Mouse (Mus musculus): ENCODE data around the gene Cenpp. TPM values are rescaled to one million over a fixed set of nuclear protein-coding genes. Genes with fewer than 3 reads are reported as not detected.
"Not testable (repeated sequence)": the region's sequence is repeated elsewhere in the genome, so short reads cannot be mapped to it uniquely, and the experiment has no call there.

Cenpp gene
- polyA plus RNA-seq, 1 experiment from 2014 or later = 19.9 TPM

GRCm38 (mm10) chr13:49618365-49618764 is 34.2 kb downstream of the Cenpp start:
- ATAC-seq = no peak
- Histone ChIP-seq H3K27me3 (replicated peaks; ENCODE audit: control insufficient read depth, insufficient read depth, low read length) (no peaks in the 10 kb centered on the region), H3K4me3 (ENCODE audit: low read length) (no peak overlapping the region), H3K4me2 (ENCODE audit: low read depth, low read length) (no peak overlapping the region), H3K27ac (ENCODE audit: low read length) (no peak overlapping the region), H3K9me3 (ENCODE audit: control insufficient read depth, low read length) (no peaks in the 10 kb centered on the region), H3K36me3 (ENCODE audit: control insufficient read depth, insufficient read depth, low read length) (no peaks in the 10 kb centered on the region), H3K9ac (ENCODE audit: low read depth, low read length) (no peak overlapping the region), H3K4me1 (ENCODE audit: control insufficient read depth, insufficient read depth, low read length) (no peaks in the 10 kb centered on the region)

GRCm38 (mm10) chr13:49617021-49617420 is 35.6 kb downstream of the Cenpp start:
- no peak overlapping the region for H3K9ac ChIP-seq (ENCODE audit: low read depth, low read length)
- no peaks in the 10 kb centered on the region for H3K9me3 ChIP-seq (ENCODE audit: control insufficient read depth, low read length)
- WGBS = 84% methylated on average over 3 of the region's 3 CpGs

DNA sequence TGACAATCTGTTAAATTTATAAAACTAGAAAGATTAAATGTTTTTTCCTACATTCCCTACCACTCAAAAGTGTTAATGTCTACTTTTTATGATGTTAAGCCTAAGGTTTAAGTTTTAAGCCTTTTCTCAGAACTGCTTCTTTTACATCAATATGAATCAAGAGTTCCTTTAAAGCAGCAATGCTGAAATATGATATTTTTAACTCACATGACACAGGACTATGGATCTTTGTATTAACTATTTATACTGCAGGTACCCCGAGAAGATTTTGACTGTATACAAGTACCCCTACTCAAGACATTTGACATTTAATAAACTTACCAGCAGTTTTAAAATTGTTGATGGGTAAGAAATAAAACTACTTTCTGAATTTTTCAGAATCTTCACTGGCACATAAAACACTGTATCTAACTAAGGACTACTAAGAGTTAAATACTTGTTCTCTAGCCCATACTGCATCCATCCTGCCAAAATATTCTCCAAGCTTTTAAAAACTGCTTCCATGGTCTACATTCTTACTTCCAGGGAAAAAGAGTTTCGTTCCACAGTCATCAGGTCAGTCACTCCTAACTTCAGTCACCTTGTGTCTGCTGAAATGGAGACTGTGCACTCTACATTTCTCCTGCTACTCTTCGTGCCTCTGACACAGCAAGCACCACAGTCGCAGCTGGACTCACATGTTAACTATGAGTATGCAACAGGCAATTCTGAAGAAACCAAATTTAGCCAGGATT is 43.8 kb downstream of the Cenpp start:
- 51% methylated on average over 4 of the region's 4 CpGs for WGBS
- peak overlapping the region; percentile 51; the same call in 1 of the 2 replicates for H3K27ac ChIP-seq (ENCODE audit: low read length)
- H3K9ac ChIP-seq (ENCODE audit: low read depth, low read length) = no peak overlapping the region

More at GRCm38 (mm10) chr13:49617021-49617420, 35.6 kb downstream of the Cenpp start:
- H3K27me3 ChIP-seq (replicated peaks; ENCODE audit: control insufficient read depth, insufficient read depth, low read length) = no peaks in the 10 kb centered on the region
- H3K4me2 ChIP-seq (ENCODE audit: low read depth, low read length) = no peak overlapping the region
- no peak for ATAC-seq
- no peaks in the 10 kb centered on the region for H3K36me3 ChIP-seq (ENCODE audit: control insufficient read depth, insufficient read depth, low read length)
- H3K27ac ChIP-seq (ENCODE audit: low read length) = no peak overlapping the region
- no peaks in the 10 kb centered on the region for H3K4me1 ChIP-seq (ENCODE audit: control insufficient read depth, insufficient read depth, low read length)
- no peak overlapping the region for H3K4me3 ChIP-seq (ENCODE audit: low read length)

DNA sequence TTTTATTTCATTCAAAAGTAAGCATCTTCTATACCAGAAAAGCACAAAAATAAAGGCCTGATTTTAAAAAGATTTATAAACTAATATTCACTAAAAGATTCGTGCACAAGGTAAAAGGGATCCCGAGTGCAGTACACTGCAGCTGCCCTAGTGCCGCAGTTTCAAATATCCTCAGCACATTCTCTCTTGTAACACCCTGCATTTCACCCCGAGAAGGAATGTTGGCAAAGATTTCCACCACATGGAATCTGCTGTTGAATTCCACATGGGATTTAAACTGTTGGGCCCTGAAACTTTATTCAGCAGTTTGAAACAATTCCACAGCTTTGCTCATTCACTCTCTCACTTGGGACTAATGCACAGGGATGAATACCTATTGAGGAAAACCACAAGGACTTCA is 44.9 kb downstream of the Cenpp start, which contains the start of gene Ogn:
Gene Ogn (plus strand): TSS at position 333 of the 400 bp plus-strand sequence.
- 53% methylated on average over 4 of the region's 4 CpGs for WGBS
- Histone ChIP-seq H3K27ac (ENCODE audit: low read length) (peak within 1 kb of the TSS; percentile 51), H3K27me3 (replicated peaks; ENCODE audit: control insufficient read depth, insufficient read depth, low read length) (no peaks in the 10 kb centered on the region), H3K9ac (ENCODE audit: low read depth, low read length) (no peak within 1 kb of the TSS), H3K4me2 (ENCODE audit: low read depth, low read length) (no peak within 1 kb of the TSS), H3K9me3 (ENCODE audit: control insufficient read depth, low read length) (no peaks in the 10 kb centered on the region), H3K4me3 (ENCODE audit: low read length) (peak within 1 kb of the TSS; percentile 42), H3K36me3 (ENCODE audit: control insufficient read depth, insufficient read depth, low read length) (no peaks in the 10 kb centered on the region), H3K4me1 (ENCODE audit: control insufficient read depth, insufficient read depth, low read length) (no peaks in the 10 kb centered on the region)
- peak; percentile 58; the same call in 1 of the 2 replicates for ATAC-seq

More for the DNA sequence above, 43.8 kb downstream of the Cenpp start:
- no peak overlapping the region for H3K4me2 ChIP-seq (ENCODE audit: low read depth, low read length)
- no peaks in the 10 kb centered on the region for H3K27me3 ChIP-seq (replicated peaks; ENCODE audit: control insufficient read depth, insufficient read depth, low read length)
- H3K9me3 ChIP-seq (ENCODE audit: control insufficient read depth, low read length) = no peaks in the 10 kb centered on the region
- ATAC-seq = no peak
- no peaks in the 10 kb centered on the region for H3K4me1 ChIP-seq (ENCODE audit: control insufficient read depth, insufficient read depth, low read length)
- H3K36me3 ChIP-seq (ENCODE audit: control insufficient read depth, insufficient read depth, low read length) = no peaks in the 10 kb centered on the region
- peak overlapping the region; percentile 42 for H3K4me3 ChIP-seq (ENCODE audit: low read length)

DNA sequence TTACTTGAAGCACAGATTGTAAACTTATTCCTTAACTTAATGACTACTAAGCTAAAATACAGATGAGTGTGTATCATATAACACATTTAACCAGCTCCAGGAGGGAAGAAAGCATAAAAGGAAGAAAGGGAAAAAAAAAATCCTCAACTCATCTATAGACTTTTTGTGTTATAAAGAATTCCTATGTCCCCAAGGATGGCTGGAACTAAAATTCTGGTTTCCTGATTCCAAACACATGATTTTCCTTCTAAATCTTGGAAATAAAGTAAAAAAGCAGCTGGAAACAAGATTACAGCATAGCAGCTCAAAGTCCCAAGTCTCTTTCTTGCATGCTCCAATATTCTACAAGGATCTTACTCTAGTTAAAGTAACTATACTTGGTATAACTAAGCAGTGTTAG is 49.0 kb downstream of the Cenpp start:
- no peak overlapping the region for H3K9ac ChIP-seq (ENCODE audit: low read depth, low read length)
- H3K4me2 ChIP-seq (ENCODE audit: low read depth, low read length) = no peak overlapping the region
- H3K4me3 ChIP-seq (ENCODE audit: low read length) = no peak overlapping the region
- H3K27me3 ChIP-seq (replicated peaks; ENCODE audit: control insufficient read depth, insufficient read depth, low read length) = no peaks in the 10 kb centered on the region
- H3K27ac ChIP-seq (ENCODE audit: low read length) = no peak overlapping the region
- ATAC-seq = no peak
- no peaks in the 10 kb centered on the region for H3K36me3 ChIP-seq (ENCODE audit: control insufficient read depth, insufficient read depth, low read length)
- H3K9me3 ChIP-seq (ENCODE audit: control insufficient read depth, low read length) = no peaks in the 10 kb centered on the region
- H3K4me1 ChIP-seq (ENCODE audit: control insufficient read depth, insufficient read depth, low read length) = no peaks in the 10 kb centered on the region

GRCm38 (mm10) chr13:49602541-49602940 is 50.0 kb downstream of the Cenpp start:
- H3K4me3 ChIP-seq (ENCODE audit: low read length); H3K9me3 ChIP-seq (ENCODE audit: control insufficient read depth, low read length); H3K4me2 ChIP-seq (ENCODE audit: low read depth, low read length); H3K4me1 ChIP-seq (ENCODE audit: control insufficient read depth, insufficient read depth, low read length); ATAC-seq; H3K27me3 ChIP-seq (replicated peaks; ENCODE audit: control insufficient read depth, insufficient read depth, low read length); H3K27ac ChIP-seq (ENCODE audit: low read length); H3K9ac ChIP-seq (ENCODE audit: low read depth, low read length); H3K36me3 ChIP-seq (ENCODE audit: control insufficient read depth, insufficient read depth, low read length): not testable (repeated sequence)
- WGBS = 84% methylated on average over 2 of the region's 2 CpGs

- Histone ChIP-seq H3K9ac (ENCODE audit: low read depth, low read length) (no peak overlapping the region), H3K4me3 (ENCODE audit: low read length) (no peak overlapping the region), H3K27ac (ENCODE audit: low read length) (no peak overlapping the region), H3K9me3 (ENCODE audit: control insufficient read depth, low read length) (no peaks in the 10 kb centered on the region), H3K27me3 (replicated peaks; ENCODE audit: control insufficient read depth, insufficient read depth, low read length) (no peaks in the 10 kb centered on the region), H3K4me1 (ENCODE audit: control insufficient read depth, insufficient read depth, low read length) (no peaks in the 10 kb centered on the region), H3K36me3 (ENCODE audit: control insufficient read depth, insufficient read depth, low read length) (no peaks in the 10 kb centered on the region), H3K4me2 (ENCODE audit: low read depth, low read length) (no peak overlapping the region)
- 93% methylated on average over 6 of the region's 6 CpGs for WGBS
- ATAC-seq = no peak
Observed at GRCm38 (mm10) chr13:49586062-49586461, 66.5 kb downstream of the Cenpp start.

GRCm38 (mm10) chr13:49584307-49585005 is 68.1 kb downstream of the Cenpp start:
- no peak for ATAC-seq
- H3K9ac ChIP-seq (ENCODE audit: low read depth, low read length) = no peak overlapping the region
- H3K4me2 ChIP-seq (ENCODE audit: low read depth, low read length) = no peak overlapping the region
- H3K4me1 ChIP-seq (ENCODE audit: control insufficient read depth, insufficient read depth, low read length) = no peaks in the 10 kb centered on the region
- no peaks in the 10 kb centered on the region for H3K27me3 ChIP-seq (replicated peaks; ENCODE audit: control insufficient read depth, insufficient read depth, low read length)
- H3K4me3 ChIP-seq (ENCODE audit: low read length) = no peak overlapping the region
- H3K9me3 ChIP-seq (ENCODE audit: control insufficient read depth, low read length) = no peaks in the 10 kb centered on the region
- WGBS = 67% methylated on average over 8 of the region's 8 CpGs
- no peaks in the 10 kb centered on the region for H3K36me3 ChIP-seq (ENCODE audit: control insufficient read depth, insufficient read depth, low read length)
- no peak overlapping the region for H3K27ac ChIP-seq (ENCODE audit: low read length)

DNA sequence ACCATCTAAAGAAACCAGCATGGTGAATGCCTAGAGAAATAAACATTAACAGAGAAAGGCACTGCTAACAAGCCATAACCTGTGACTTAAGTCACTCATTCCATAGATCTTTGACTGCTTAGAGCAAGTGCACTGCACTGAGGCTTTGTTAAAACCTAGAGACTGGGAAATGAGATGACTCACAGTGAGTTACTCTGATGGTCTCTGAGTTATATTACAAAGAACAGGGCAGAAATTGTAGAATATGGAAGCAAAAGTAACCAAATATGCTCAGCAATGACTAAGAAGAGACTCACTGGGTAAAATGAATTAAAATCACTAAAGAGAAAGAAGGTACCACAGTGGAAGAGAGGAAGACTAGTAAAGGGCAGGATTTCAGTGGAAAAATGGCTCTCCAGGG is 68.7 kb downstream of the Cenpp start:
- no peak for ATAC-seq
- H3K27me3 ChIP-seq (replicated peaks; ENCODE audit: control insufficient read depth, insufficient read depth, low read length) = no peaks in the 10 kb centered on the region
- H3K9ac ChIP-seq (ENCODE audit: low read depth, low read length) = no peak overlapping the region
- no peaks in the 10 kb centered on the region for H3K36me3 ChIP-seq (ENCODE audit: control insufficient read depth, insufficient read depth, low read length)
- no peaks in the 10 kb centered on the region for H3K4me1 ChIP-seq (ENCODE audit: control insufficient read depth, insufficient read depth, low read length)
- H3K4me2 ChIP-seq (ENCODE audit: low read depth, low read length) = no peak overlapping the region
- H3K9me3 ChIP-seq (ENCODE audit: control insufficient read depth, low read length) = no peaks in the 10 kb centered on the region
- H3K4me3 ChIP-seq (ENCODE audit: low read length) = no peak overlapping the region
- no peak overlapping the region for H3K27ac ChIP-seq (ENCODE audit: low read length)

All from intestine, embryonic 16.5 days (tissue).